Mouse (Mus musculus) layer of hippocampus, adult 2 months (tissue): ENCODE results near the gene Bend4. TPM values are rescaled to one million over a fixed set of nuclear protein-coding genes. Genes with fewer than 3 reads are reported as not detected.

ENCODE experiments used
- DNase-seq, 2 experiments: peaks; one replicate each; pipeline ENCODE4 v3.0.0; 2022; ENCODE audit warnings: low spot score in 2 of 2
- H3K27ac ChIP-seq: fragments of 200-600 bp; 2 replicates; pipeline ENCODE4 v1.8.1; 2022
- H3K4me3 ChIP-seq: fragments of 200-600 bp; 2 replicates; pipeline ENCODE4 v1.8.1; 2022; ENCODE audit warnings: mild to moderate bottlenecking
- CTCF ChIP-seq: fragments of 200-600 bp; conservative IDR thresholded peaks from 2 replicates; pipeline ENCODE4 v1.8.1; 2022; ENCODE audit warnings: antibody characterized with exemption, mild to moderate bottlenecking, moderate library complexity
- total RNA-seq, 2 experiments: library from RNA; stranded (reverse); gene quantifications; 2 replicates each; pipeline ENCODE4 v1.2.3; 2021

Bend4 gene
- total RNA-seq, 2 experiments from 2014 or later, result 9.2 to 9.4 TPM

- no peak overlapping the region for H3K4me3 ChIP-seq
- DNase-seq, result no peak
- no peak for TF ChIP-seq CTCF
- no peak overlapping the region for H3K27ac ChIP-seq
These were observed 14.8 kb upstream of the Bend4 start for GRCm38 (mm10) chr5:67442813-67443450.

GRCm38 (mm10) chr5:67440563-67440962 is 12.5 kb upstream of the Bend4 start:
- no peak for DNase-seq
- no peak for TF ChIP-seq CTCF
- Histone ChIP-seq H3K4me3 (no peak overlapping the region), H3K27ac (no peak overlapping the region)

GRCm38 (mm10) chr5:67437403-67437802 is 9.3 kb upstream of the Bend4 start:
- no peak for TF ChIP-seq CTCF
- DNase-seq, result no peak
- H3K27ac ChIP-seq, result no peak overlapping the region
- H3K4me3 ChIP-seq, result no peak overlapping the region

- DNase-seq, result no peak
- H3K27ac ChIP-seq, result peak overlapping the region; percentile 82
These were observed 1.4 kb downstream of the Bend4 start for GRCm38 (mm10) chr5:67426478-67427442.

GRCm38 (mm10) chr5:67426011-67426410 is 2.1 kb downstream of the Bend4 start:
- no peak for TF ChIP-seq CTCF
- Histone ChIP-seq H3K27ac (no peak overlapping the region), H3K4me3 (peak overlapping the region; percentile 74; the same call in 1 of the 2 replicates)
- DNase-seq, result no peak

More at GRCm38 (mm10) chr5:67426478-67427442, 1.4 kb downstream of the Bend4 start:
- peak overlapping the region; percentile 74 for H3K4me3 ChIP-seq
- TF ChIP-seq CTCF, result no peak

GRCm38 (mm10) chr5:67424636-67425035 is 3.5 kb downstream of the Bend4 start:
- no peak for TF ChIP-seq CTCF
- H3K27ac ChIP-seq, result no peak overlapping the region

GRCm38 (mm10) chr5:67423963-67424362 is 4.1 kb downstream of the Bend4 start:
- DNase-seq, result no peak
- no peak for TF ChIP-seq CTCF
- Histone ChIP-seq H3K4me3 (no peak overlapping the region), H3K27ac (no peak overlapping the region)

More at GRCm38 (mm10) chr5:67424636-67425035, 3.5 kb downstream of the Bend4 start:
- H3K4me3 ChIP-seq, result no peak overlapping the region
- DNase-seq, result no peak

- no peak for DNase-seq
- no peak for TF ChIP-seq CTCF
- H3K4me3 ChIP-seq, result no peak overlapping the region
- H3K27ac ChIP-seq, result no peak overlapping the region
These were observed 4.8 kb downstream of the Bend4 start for GRCm38 (mm10) chr5:67423326-67423725.

GRCm38 (mm10) chr5:67419407-67419806 is 8.7 kb downstream of the Bend4 start:
- DNase-seq, result no peak

GRCm38 (mm10) chr5:67411475-67411874 is 16.6 kb downstream of the Bend4 start:
- Histone ChIP-seq H3K27ac (no peak overlapping the region), H3K4me3 (no peak overlapping the region)
- TF ChIP-seq CTCF, result no peak
- DNase-seq, result no peak

More at GRCm38 (mm10) chr5:67419407-67419806, 8.7 kb downstream of the Bend4 start:
- TF ChIP-seq CTCF, result no peak
- Histone ChIP-seq H3K27ac (no peak overlapping the region), H3K4me3 (no peak overlapping the region)

GRCm38 (mm10) chr5:67410426-67410825 is 17.7 kb downstream of the Bend4 start:
- DNase-seq, result no peak
- H3K4me3 ChIP-seq, result no peak overlapping the region
- TF ChIP-seq CTCF, result no peak
- no peak overlapping the region for H3K27ac ChIP-seq

- no peak for TF ChIP-seq CTCF
- DNase-seq, result no peak
- Histone ChIP-seq H3K27ac (no peak overlapping the region), H3K4me3 (no peak overlapping the region)
These were observed 19.7 kb downstream of the Bend4 start for GRCm38 (mm10) chr5:67408391-67408790.

GRCm38 (mm10) chr5:67404919-67405318 is 23.2 kb downstream of the Bend4 start:
- no peak for TF ChIP-seq CTCF
- Histone ChIP-seq H3K27ac (no peak overlapping the region), H3K4me3 (no peak overlapping the region)
- no peak for DNase-seq

- TF ChIP-seq CTCF, result no peak
- DNase-seq, result no peak
- H3K27ac ChIP-seq, result no peak overlapping the region
- no peak overlapping the region for H3K4me3 ChIP-seq
These were observed 23.7 kb downstream of the Bend4 start for GRCm38 (mm10) chr5:67404380-67404779.
